Mouse (Mus musculus) lung, embryonic 14.5 days (tissue): ENCODE results near the gene Stard13. TPM values are rescaled to one million over a fixed set of nuclear protein-coding genes. Genes with fewer than 3 reads are reported as not detected.

Experiments used
- ATAC-seq: fragments of 200-750 bp; cut with Nextera tagmentation; 2 replicates; pipeline ENCODE4 v1.8.0; 2017; ENCODE audit warnings: mild to moderate bottlenecking, moderate TSS enrichment, moderate library complexity; ENCODE audit not compliant: insufficient read depth
- DNase-seq: peaks from one replicate; pipeline ENCODE4 v3.0.0-alpha.2; 2015
- H3K27ac ChIP-seq: fragments of 300-500 bp; sonication (generic); 2 replicates; pipeline ENCODE4 v1.5.1; 2014; ENCODE audit warnings: low read depth, mild to moderate bottlenecking, moderate library complexity
- H3K27me3 ChIP-seq: fragments of 300-500 bp; sonication (generic); 2 replicates; pipeline ENCODE4 v1.6.1; 2014; ENCODE audit warnings: low read length, control low read depth; ENCODE audit not compliant: insufficient read depth
- H3K36me3 ChIP-seq: fragments of 300-500 bp; sonication (generic); 2 replicates; pipeline ENCODE4 v1.6.1; 2014; ENCODE audit warnings: control low read depth; ENCODE audit not compliant: insufficient read depth
- H3K4me1 ChIP-seq: fragments of 300-500 bp; sonication (generic); 2 replicates; pipeline ENCODE4 v1.6.1; 2014; ENCODE audit warnings: antibody characterized with exemption, control low read depth; ENCODE audit not compliant: insufficient read depth
- H3K4me2 ChIP-seq: fragments of 300-500 bp; sonication (generic); 2 replicates; pipeline ENCODE4 v1.6.1; 2014; ENCODE audit warnings: mild to moderate bottlenecking
- H3K4me3 ChIP-seq: fragments of 300-500 bp; sonication (generic); 2 replicates; pipeline ENCODE4 v1.5.1; 2014; ENCODE audit warnings: low read depth, low read length
- H3K9ac ChIP-seq: fragments of 300-500 bp; sonication (generic); 2 replicates; pipeline ENCODE4 v1.6.1; 2014
- H3K9me3 ChIP-seq: fragments of 300-500 bp; sonication (generic); 2 replicates; pipeline ENCODE4 v1.6.1; 2016; ENCODE audit warnings: low read depth, low read length, control low read depth
- CTCF ChIP-seq: IDR thresholded peaks from 2 replicates; pipeline ENCODE4 v1.5.1; 2016; ENCODE audit warnings: antibody characterized with exemption, low read depth
- WGBS: fragments of 180-500 bp; shearing (Covaris S2); extraction: QIAGEN DNeasy Blood & Tissue Kit; methylation state at CpG from one replicate; pipeline ENCODE4 v1.1.7; 2014; 5-methylcytosine and 5-hydroxymethylcytosine counted together
- polyA plus RNA-seq: library from polyadenylated mRNA; unstranded; fragments of >200 nt; fragmentation: Nextera tagmentation; extraction: Ambion mirVana; gene quantifications from 2 replicates; pipeline ENCODE4 v1.2.1, GENCODE M21; 2014

Gene Stard13
- polyA plus RNA-seq, 1 experiment from 2014 or later = 14.5 TPM

- no peaks in the 10 kb centered on the region for H3K27me3 ChIP-seq
- H3K36me3 ChIP-seq = no peaks in the 10 kb centered on the region
- TF ChIP-seq CTCF = no peak
- DNase-seq (no peak), ATAC-seq (no peak)
- no peak overlapping the region for H3K4me3 ChIP-seq
- peaks cover 30% of the 10 kb centered on the region for H3K4me1 ChIP-seq
- WGBS = 70% methylated on average over 3 of the region's 3 CpGs
- H3K27ac ChIP-seq = no peak overlapping the region
- no peaks in the 10 kb centered on the region for H3K9me3 ChIP-seq
- H3K4me2 ChIP-seq = no peak overlapping the region
- H3K9ac ChIP-seq = no peak overlapping the region
These were observed 63.4 kb downstream of the Stard13 start for GRCm38 (mm10) chr5:151170168-151170750.

GRCm38 (mm10) chr5:151168191-151168590, 65.4 kb downstream of the Stard13 start:
- Histone ChIP-seq H3K36me3 (no peaks in the 10 kb centered on the region), H3K9ac (no peak overlapping the region), H3K4me3 (no peak overlapping the region), H3K4me1 (peaks cover 18% of the 10 kb centered on the region), H3K27me3 (no peaks in the 10 kb centered on the region), H3K9me3 (no peaks in the 10 kb centered on the region), H3K27ac (peak overlapping the region; percentile 62), H3K4me2 (no peak overlapping the region)
- 62% methylated on average over 3 of the region's 3 CpGs for WGBS
- TF ChIP-seq CTCF = no peak
- ATAC-seq = peak; percentile 62
- no peak for DNase-seq

GRCm38 (mm10) chr5:151167641-151168040, 66.0 kb downstream of the Stard13 start:
- Histone ChIP-seq H3K4me1 (peaks cover 18% of the 10 kb centered on the region), H3K27me3 (no peaks in the 10 kb centered on the region), H3K36me3 (no peaks in the 10 kb centered on the region), H3K9ac (no peak overlapping the region), H3K9me3 (no peaks in the 10 kb centered on the region), H3K4me3 (no peak overlapping the region), H3K27ac (peak overlapping the region; percentile 62; the same call in 1 of the 2 replicates), H3K4me2 (no peak overlapping the region)
- ATAC-seq = no peak
- WGBS = 61% methylated on average over 6 of the region's 6 CpGs
- DNase-seq = no peak
- no peak for TF ChIP-seq CTCF

GRCm38 (mm10) chr5:151166266-151166665, 67.4 kb downstream of the Stard13 start:
- 37% methylated on average over 5 of the region's 5 CpGs for WGBS
- peak; percentile 79 for DNase-seq
- Histone ChIP-seq H3K4me1 (peaks cover 18% of the 10 kb centered on the region), H3K27ac (peak overlapping the region; percentile 19; the same call in 1 of the 2 replicates), H3K36me3 (no peaks in the 10 kb centered on the region), H3K4me2 (no peak overlapping the region), H3K4me3 (no peak overlapping the region), H3K27me3 (no peaks in the 10 kb centered on the region), H3K9me3 (no peaks in the 10 kb centered on the region), H3K9ac (no peak overlapping the region)
- no peak for TF ChIP-seq CTCF
- ATAC-seq = peak; percentile 47; the same call in 1 of the 2 replicates

- H3K4me3 ChIP-seq = no peak overlapping the region
- H3K4me1 ChIP-seq = peaks cover 18% of the 10 kb centered on the region
- H3K27me3 ChIP-seq = no peaks in the 10 kb centered on the region
- no peaks in the 10 kb centered on the region for H3K9me3 ChIP-seq
- no peak for TF ChIP-seq CTCF
- no peak overlapping the region for H3K4me2 ChIP-seq
- no peak overlapping the region for H3K27ac ChIP-seq
- ATAC-seq (no peak), DNase-seq (no peak)
- no peaks in the 10 kb centered on the region for H3K36me3 ChIP-seq
- no peak overlapping the region for H3K9ac ChIP-seq
- 74% methylated on average over 6 of the region's 6 CpGs for WGBS
These were observed 68.1 kb downstream of the Stard13 start for GRCm38 (mm10) chr5:151165381-151166016.

- no peak for ATAC-seq
- 68% methylated on average over 4 of the region's 4 CpGs for WGBS
- H3K4me3 ChIP-seq = no peak overlapping the region
- H3K27ac ChIP-seq = no peak overlapping the region; the same call in 1 of the 2 replicates
- no peaks in the 10 kb centered on the region for H3K9me3 ChIP-seq
- no peaks in the 10 kb centered on the region for H3K27me3 ChIP-seq
- TF ChIP-seq CTCF = no peak
- DNase-seq = no peak
- H3K4me1 ChIP-seq = peaks cover 18% of the 10 kb centered on the region
- H3K9ac ChIP-seq = no peak overlapping the region
- H3K4me2 ChIP-seq = no peak overlapping the region
- H3K36me3 ChIP-seq = no peaks in the 10 kb centered on the region
These were observed 68.8 kb downstream of the Stard13 start for GRCm38 (mm10) chr5:151164815-151165214.

GRCm38 (mm10) chr5:151162642-151163041, 71.0 kb downstream of the Stard13 start:
- Histone ChIP-seq H3K4me3 (no peak overlapping the region), H3K9me3 (no peaks in the 10 kb centered on the region), H3K27me3 (no peaks in the 10 kb centered on the region), H3K4me2 (no peak overlapping the region), H3K4me1 (peaks cover 9% of the 10 kb centered on the region), H3K36me3 (no peaks in the 10 kb centered on the region), H3K9ac (no peak overlapping the region), H3K27ac (no peak overlapping the region)
- TF ChIP-seq CTCF = no peak
- ATAC-seq (no peak), DNase-seq (no peak)
- 91% methylated on average over 3 of the region's 3 CpGs for whole genome bisulfite sequencing
